Mouse (Mus musculus) small intestine, adult 2 months (tissue): ENCODE results near the gene Col6a5. TPM values are rescaled to one million over a fixed set of nuclear protein-coding genes. Genes with fewer than 3 reads are reported as not detected.

Experiments used
- H3K27ac ChIP-seq: fragments of 200-500 bp; 2 replicates; pipeline ENCODE4 v1.5.1; 2012; ENCODE audit warnings: low read depth, low read length, control low read depth, inconsistent platforms; ENCODE audit not compliant: insufficient read depth
- H3K27me3 ChIP-seq: fragments of 200-500 bp; 2 replicates; pipeline ENCODE4 v1.6.1; 2012; ENCODE audit warnings: mild to moderate bottlenecking, moderate library complexity, low read length, inconsistent platforms; ENCODE audit not compliant: control insufficient read depth, insufficient read depth
- H3K36me3 ChIP-seq: fragments of 200-500 bp; 2 replicates; pipeline ENCODE4 v1.6.1; 2012; ENCODE audit warnings: mild to moderate bottlenecking, low read length, control low read depth, inconsistent platforms; ENCODE audit not compliant: control insufficient read depth, insufficient read depth
- H3K4me1 ChIP-seq: fragments of 200-500 bp; 2 replicates; pipeline ENCODE4 v1.6.1; 2012; ENCODE audit warnings: low read length, inconsistent platforms, mixed read lengths; ENCODE audit not compliant: control insufficient read depth, insufficient read depth, insufficient read length
- H3K4me3 ChIP-seq: fragments of 200-500 bp; 2 replicates; pipeline ENCODE4 v1.5.1; 2012; ENCODE audit warnings: low read depth, mild to moderate bottlenecking, control low read depth, inconsistent platforms, low read length, moderate library complexity
- CTCF ChIP-seq: fragments of 200-500 bp; IDR thresholded peaks from 2 replicates; pipeline ENCODE4 v1.5.1; 2012; ENCODE audit warnings: low read depth, mild to moderate bottlenecking, control low read depth, inconsistent platforms, low read length, moderate library complexity, mixed read lengths; ENCODE audit not compliant: insufficient replicate concordance, insufficient read length; ENCODE audit errors: extremely low read depth
- POLR2A ChIP-seq: fragments of 200-500 bp; IDR thresholded peaks from 2 replicates; pipeline ENCODE4 v1.6.1; 2012; ENCODE audit warnings: low read depth, mild to moderate bottlenecking, control low read depth, inconsistent platforms, low read length, moderate library complexity
- WGBS: fragments of 180-500 bp; shearing (Covaris S2); methylation state at CpG from one replicate; pipeline ENCODE4 v1.1.7; 2018; 5-methylcytosine and 5-hydroxymethylcytosine counted together
- polyA plus RNA-seq: library from polyadenylated mRNA; depleted of rRNA; stranded (reverse); fragments of >200 nt; gene quantifications from 2 replicates; pipeline ENCODE4 v1.2.3, GENCODE M21; 2012; rRNA removed

Col6a5 gene
- polyA plus RNA-seq, 1 experiment = 1.0 TPM

DNA sequence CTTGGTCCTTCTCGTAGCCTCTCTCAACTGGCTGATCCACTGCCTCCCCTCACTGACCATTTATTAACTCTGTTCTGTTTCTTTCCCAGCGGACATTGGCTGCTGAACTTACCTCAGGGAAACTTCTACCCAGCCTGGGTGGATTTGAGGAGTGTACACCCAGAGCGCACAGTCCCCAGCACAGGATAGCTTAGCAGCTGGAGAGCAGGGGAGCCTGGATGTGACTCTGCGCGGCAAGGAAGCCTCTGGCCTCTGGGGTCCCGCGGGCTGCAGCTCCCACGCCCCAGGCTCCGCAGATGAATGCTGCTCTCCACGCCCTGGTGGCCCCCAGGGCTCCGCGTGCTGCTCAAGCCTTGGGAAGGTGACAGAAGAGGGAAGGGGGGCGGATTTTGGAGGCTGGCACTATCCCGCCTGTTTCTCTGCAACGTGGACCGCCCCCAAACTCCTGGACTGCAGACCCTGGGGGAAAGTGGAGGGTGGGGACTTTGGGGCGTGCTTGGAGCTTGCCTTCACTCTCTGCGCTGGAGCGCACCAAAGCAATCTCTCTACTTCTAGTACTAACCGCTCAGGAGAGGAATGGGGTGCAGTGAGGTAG, 132.6 kb downstream of the Col6a5 start, which contains the start of gene Col6a6:
TSS of gene Col6a6 (minus strand) at position 370 of the 595 bp plus-strand sequence.
- Histone ChIP-seq H3K27ac (no peak within 1 kb of the TSS), H3K4me3 (no peak within 1 kb of the TSS)
- WGBS = 17% methylated on average over 20 of the region's 20 CpGs

DNA sequence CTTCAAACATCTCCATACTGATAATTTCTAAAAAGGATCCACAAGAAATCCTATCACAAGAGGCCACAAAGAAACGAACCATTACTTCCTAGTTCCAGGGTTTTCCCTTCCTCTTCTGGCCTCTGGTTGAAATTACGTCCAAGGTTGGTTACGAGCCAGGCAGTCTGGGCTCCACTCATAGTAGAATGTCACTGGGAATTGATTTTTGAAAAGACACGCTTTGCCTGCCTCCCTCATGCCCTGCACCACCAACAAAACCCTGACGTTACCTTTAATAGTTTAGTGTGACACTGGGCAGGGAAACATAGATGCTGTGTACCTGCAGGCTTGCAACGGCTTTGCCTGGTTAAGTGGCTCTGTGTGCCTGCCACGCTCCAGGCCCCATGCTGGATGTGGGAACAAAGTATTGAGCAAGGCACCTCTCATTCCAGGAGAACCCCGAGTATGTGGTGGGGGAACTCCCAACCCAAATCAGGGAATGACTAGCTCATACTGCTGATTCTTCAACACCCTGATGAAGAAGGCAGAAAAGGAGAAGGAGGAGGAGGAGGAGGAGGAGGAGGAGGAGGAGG, 133.3 kb downstream of the Col6a5 start:
- Histone ChIP-seq H3K4me3 (no peak overlapping the region), H3K4me1 (no peaks in the 10 kb centered on the region), H3K36me3 (no peaks in the 10 kb centered on the region), H3K27me3 (no peaks in the 10 kb centered on the region), H3K27ac (no peak overlapping the region)
- TF ChIP-seq CTCF (no peak), POLR2A (no peak)
- 48% methylated on average over 8 of the region's 8 CpGs for WGBS

More for the DNA sequence above, 132.6 kb downstream of the Col6a5 start, which contains the start of gene Col6a6:
- Histone ChIP-seq H3K27me3 (no peaks in the 10 kb centered on the region), H3K4me1 (no peaks in the 10 kb centered on the region), H3K36me3 (no peaks in the 10 kb centered on the region)
- TF ChIP-seq CTCF (no peak), POLR2A (no peak)

DNA sequence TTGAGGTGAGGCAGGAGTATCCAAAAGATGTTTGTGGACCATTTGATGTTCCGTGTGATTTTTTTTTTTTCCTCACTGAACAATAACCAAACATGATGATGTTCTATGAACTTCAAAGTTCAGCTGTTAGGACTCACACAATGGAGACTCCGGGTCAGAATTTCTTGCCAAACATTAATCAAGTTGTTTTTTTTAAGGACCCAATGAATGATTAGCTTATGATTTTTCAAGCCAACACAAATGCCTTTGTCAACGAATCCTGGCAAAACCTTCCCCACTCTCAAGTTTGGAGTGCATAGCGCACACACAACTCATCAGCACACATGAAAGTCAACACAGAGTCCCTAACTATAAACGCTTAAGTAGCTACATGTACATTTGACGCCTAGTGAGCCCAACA, 139.7 kb downstream of the Col6a5 start:
- TF ChIP-seq POLR2A = no peak
- TF ChIP-seq CTCF = no peak
- no peaks in the 10 kb centered on the region for H3K36me3 ChIP-seq
- no peak overlapping the region for H3K4me3 ChIP-seq
- H3K27me3 ChIP-seq = no peaks in the 10 kb centered on the region
- H3K4me1 ChIP-seq = no peaks in the 10 kb centered on the region
- WGBS = 74% methylated on average over 6 of the region's 6 CpGs
- no peak overlapping the region for H3K27ac ChIP-seq

DNA sequence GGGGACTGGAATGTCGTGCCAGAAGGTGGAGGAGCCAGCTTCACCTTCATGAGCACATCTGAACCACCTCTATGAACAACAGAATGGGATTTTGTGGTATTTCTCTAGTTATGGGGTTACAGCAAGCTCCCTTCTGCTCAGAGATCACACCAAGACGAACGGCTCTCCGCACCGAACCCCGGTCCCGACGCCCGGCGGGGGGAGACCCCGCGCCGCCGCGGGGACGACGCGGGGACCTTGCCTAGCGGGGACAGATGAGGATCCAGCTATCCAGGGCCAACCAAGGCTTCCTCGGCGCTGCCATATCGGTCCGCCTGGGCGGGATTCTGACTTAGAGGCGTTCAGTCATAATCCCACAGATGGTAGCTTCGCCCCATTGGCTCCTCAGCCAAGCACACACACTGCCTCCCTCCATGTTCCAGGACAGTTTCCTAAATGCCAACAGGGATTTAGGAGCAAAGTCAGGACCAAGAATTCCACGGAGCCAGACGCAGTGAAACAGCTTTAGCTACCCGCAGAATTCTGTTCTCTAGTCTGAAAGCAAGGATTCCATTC, 141.2 kb downstream of the Col6a5 start:
- Histone ChIP-seq H3K36me3 (no peaks in the 10 kb centered on the region), H3K27me3 (no peaks in the 10 kb centered on the region), H3K4me3 (no peak overlapping the region), H3K4me1 (no peaks in the 10 kb centered on the region), H3K27ac (no peak overlapping the region)
- 71% methylated on average over 29 of the region's 29 CpGs for WGBS
- TF ChIP-seq CTCF = no peak
- no peak for TF ChIP-seq POLR2A

DNA sequence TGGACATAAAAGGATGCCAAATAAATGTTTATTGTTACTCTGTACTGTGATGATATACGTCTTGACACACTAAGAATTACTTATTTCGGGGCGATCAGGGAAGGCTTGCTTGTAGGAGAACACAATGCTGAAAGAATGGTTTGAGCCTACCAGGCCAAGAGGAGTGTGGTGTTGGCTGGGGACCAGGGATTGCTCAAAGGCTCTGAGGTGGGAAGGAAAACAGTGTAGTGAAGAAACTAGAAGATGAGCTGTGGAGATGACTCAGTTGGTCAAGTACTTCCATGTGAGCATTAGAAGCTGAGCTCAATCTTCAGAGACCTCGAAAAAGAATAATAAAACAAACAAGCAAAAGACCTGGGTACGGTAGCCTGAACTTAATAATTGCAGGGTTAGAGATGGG, 146.0 kb downstream of the Col6a5 start:
- no peak for TF ChIP-seq CTCF
- TF ChIP-seq POLR2A = no peak
- 77% methylated on average over 5 of the region's 5 CpGs for WGBS
- Histone ChIP-seq H3K27me3 (no peaks in the 10 kb centered on the region), H3K36me3 (no peaks in the 10 kb centered on the region), H3K27ac (no peak overlapping the region), H3K4me1 (no peaks in the 10 kb centered on the region), H3K4me3 (no peak overlapping the region)

DNA sequence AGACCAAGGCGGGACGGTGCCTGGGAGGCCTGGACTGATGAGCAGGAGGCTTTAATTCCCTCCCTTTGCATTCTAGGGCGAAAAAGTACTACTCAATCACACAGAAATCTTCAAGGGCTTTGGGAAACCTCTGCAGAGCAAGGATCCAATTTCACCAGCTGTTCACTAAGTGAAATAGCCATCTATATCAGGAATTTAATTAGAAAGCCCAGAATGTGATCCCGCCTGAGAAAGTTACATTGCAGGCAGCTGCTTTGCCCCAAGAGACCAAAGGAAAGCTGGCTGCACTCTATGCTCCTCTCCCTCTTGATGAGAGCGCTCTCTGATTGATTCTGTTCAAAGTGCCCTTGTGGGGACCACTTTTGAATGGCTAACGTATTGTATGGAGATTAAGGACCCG, 149.0 kb downstream of the Col6a5 start:
- H3K27ac ChIP-seq = no peak overlapping the region
- no peaks in the 10 kb centered on the region for H3K4me1 ChIP-seq
- H3K27me3 ChIP-seq = no peaks in the 10 kb centered on the region
- H3K4me3 ChIP-seq = no peak overlapping the region
- TF ChIP-seq POLR2A (no peak), CTCF (no peak)
- H3K36me3 ChIP-seq = no peaks in the 10 kb centered on the region
- 63% methylated on average over 7 of the region's 7 CpGs for WGBS

DNA sequence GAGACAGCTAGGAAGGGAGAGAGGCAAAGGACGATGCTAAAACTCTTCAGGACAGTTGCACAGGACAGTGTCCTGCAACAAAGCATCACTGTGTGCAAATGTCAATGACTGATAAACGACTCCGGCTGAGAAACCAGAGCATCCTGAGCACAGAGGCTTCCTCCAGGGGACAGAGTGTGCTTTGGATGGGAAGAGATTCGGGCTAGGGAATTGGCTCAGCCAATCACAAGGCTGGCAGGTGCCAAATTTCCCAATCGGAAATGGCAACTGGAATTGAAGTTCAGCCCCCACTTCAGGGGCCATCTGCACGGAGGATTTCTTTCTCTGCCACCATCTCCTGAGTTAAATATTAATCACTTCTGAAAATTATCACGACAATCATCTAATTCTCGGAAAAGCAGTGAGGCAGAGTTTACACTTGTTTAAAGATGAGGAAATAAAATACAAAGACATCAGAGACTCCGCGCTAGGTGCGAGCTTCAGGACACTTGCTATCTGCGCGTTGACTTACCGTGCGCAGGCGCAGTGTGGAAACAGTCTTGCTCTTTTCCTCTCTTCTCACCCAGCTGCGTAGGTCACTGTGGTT, 151.4 kb downstream of the Col6a5 start:
- no peak for TF ChIP-seq POLR2A
- TF ChIP-seq CTCF = no peak
- H3K27ac ChIP-seq = no peak overlapping the region
- 46% methylated on average over 17 of the region's 17 CpGs for WGBS
- no peaks in the 10 kb centered on the region for H3K36me3 ChIP-seq
- no peaks in the 10 kb centered on the region for H3K27me3 ChIP-seq
- no peaks in the 10 kb centered on the region for H3K4me1 ChIP-seq
- H3K4me3 ChIP-seq = no peak overlapping the region

Other genes starting within 250 kb of the Col6a5 start
- gene Col6a6, start 132.5 kb downstream of the Col6a5 start, polyA plus RNA-seq = 0.03 TPM in 1 of 2 replicates, not detected in the other
- 8.5 and 25.0 TPM in 2 replicates for gene Col6a4, start 136.1 kb upstream of the Col6a5 start, polyA plus RNA-seq
- 11.7 and 20.9 TPM in 2 replicates for gene Glyctk, start 197.5 kb upstream of the Col6a5 start, polyA plus RNA-seq
- gene Wdr82, start 210.3 kb upstream of the Col6a5 start, polyA plus RNA-seq = 16.9 and 33.1 TPM in 2 replicates
- 10.7 and 14.9 TPM in 2 replicates for gene Ppm1m, start 239.1 kb upstream of the Col6a5 start, polyA plus RNA-seq
- gene Twf2, start 242.5 kb upstream of the Col6a5 start, polyA plus RNA-seq = 13.7 and 21.2 TPM in 2 replicates